Mouse (Mus musculus) thymus, adult 2 months (tissue): ENCODE data around the gene Shbg. TPM values are rescaled to one million over a fixed set of nuclear protein-coding genes. Genes with fewer than 3 reads are reported as not detected.

Experiments used
- DNase-seq: peaks from one replicate; pipeline ENCODE4 v3.0.0; 2021
- H3K27ac ChIP-seq: fragments of 200-500 bp; 2 replicates; pipeline ENCODE4 v1.5.1; 2012; ENCODE audit warnings: low read length, control low read depth; ENCODE audit not compliant: control insufficient read depth, insufficient read depth
- H3K27me3 ChIP-seq: fragments of 200-500 bp; 2 replicates; pipeline ENCODE4 v1.6.1; 2012; ENCODE audit warnings: mild to moderate bottlenecking, low read length, moderate library complexity, mixed read lengths; ENCODE audit not compliant: control insufficient read depth, insufficient read depth
- H3K36me3 ChIP-seq: fragments of 200-500 bp; 2 replicates; pipeline ENCODE4 v1.6.1; 2012; ENCODE audit warnings: mild to moderate bottlenecking, low read length, moderate library complexity; ENCODE audit not compliant: control insufficient read depth, insufficient read depth
- H3K4me1 ChIP-seq: fragments of 200-500 bp; replicated peaks from 2 replicates; pipeline ENCODE4 v1.6.1; 2012; ENCODE audit warnings: low read length; ENCODE audit not compliant: control insufficient read depth, insufficient read depth
- H3K4me3 ChIP-seq: fragments of 200-500 bp; 2 replicates; pipeline ENCODE4 v1.5.1; 2012; ENCODE audit warnings: mild to moderate bottlenecking, low read length, control low read depth, moderate library complexity; ENCODE audit not compliant: control insufficient read depth, insufficient read depth
- CTCF ChIP-seq: fragments of 200-500 bp; IDR thresholded peaks from 2 replicates; pipeline ENCODE4 v1.5.1; 2012; ENCODE audit warnings: mild to moderate bottlenecking, control low read depth, low read length, moderate library complexity, borderline replicate concordance; ENCODE audit not compliant: control insufficient read depth, poor library complexity, insufficient read depth; ENCODE audit errors: extremely low read depth
- POLR2A ChIP-seq: fragments of 200-500 bp; IDR thresholded peaks from 2 replicates; pipeline ENCODE4 v1.6.1; 2012; ENCODE audit warnings: mild to moderate bottlenecking, low read length, control low read depth, moderate library complexity; ENCODE audit not compliant: control insufficient read depth, poor library complexity, insufficient read depth; ENCODE audit errors: extremely low read depth
- WGBS: fragments of 180-500 bp; shearing (Covaris S2); methylation state at CpG from one replicate; pipeline ENCODE4 v1.1.7; 2018; 5-methylcytosine and 5-hydroxymethylcytosine counted together
- polyA plus RNA-seq: library from polyadenylated mRNA; depleted of rRNA; stranded (reverse); fragments of >200 nt; gene quantifications from 2 replicates; pipeline ENCODE4 v1.2.3, GENCODE M21; 2012; rRNA removed

Gene Shbg
- polyA plus RNA-seq, 1 experiment, result not detected

DNA sequence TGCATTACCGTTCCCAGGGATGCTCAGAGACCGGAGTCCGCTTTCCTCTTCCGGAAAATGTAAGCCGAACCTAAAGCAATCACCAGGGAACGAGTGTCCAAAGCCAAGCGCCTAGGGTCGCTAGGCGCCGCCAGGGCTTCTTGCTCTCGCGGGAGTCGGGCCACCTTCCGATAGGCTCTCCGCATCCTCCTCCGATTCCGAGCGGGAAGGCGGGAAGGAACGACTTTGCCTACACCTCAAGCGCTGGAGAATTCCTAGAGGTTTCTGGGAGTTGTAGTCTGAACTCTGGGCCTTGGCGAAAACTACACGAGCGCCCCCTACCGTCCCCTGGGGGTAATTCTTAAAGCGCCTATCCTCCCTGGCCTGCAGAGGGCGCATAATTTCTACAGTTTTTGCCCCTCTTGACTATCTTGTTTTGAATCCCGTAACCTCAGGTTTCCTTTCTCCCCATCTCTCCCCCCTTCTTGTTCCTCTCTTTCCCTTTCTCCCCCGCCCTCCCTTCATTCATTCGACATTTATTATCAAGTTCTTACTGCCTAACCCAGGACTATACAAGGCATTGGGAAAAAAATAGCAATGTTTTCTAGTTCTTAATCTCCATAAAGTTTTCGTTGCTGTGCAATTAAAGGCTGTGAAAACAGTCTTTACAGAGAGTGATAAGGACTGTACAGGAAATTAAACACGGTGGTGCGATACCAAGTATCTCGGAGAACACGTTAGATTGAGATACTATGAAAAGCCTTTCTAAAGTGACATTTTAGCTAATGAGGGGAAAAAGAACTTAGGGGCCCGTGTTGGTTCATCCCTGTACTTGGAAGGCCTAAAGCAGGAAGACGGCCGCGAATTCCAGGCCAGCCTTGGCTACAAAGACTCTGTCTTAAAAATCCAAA is 38.3 kb downstream of the Shbg start:
- under 1% methylated on average over 39 of the region's 39 CpGs for WGBS
- H3K4me1 ChIP-seq, result peaks cover 23% of the 10 kb centered on the region
- H3K27ac ChIP-seq, result peak overlapping the region; percentile 70
- DNase-seq, result peak; percentile 96
- H3K4me3 ChIP-seq, result peak overlapping the region; percentile 95
- peak; percentile 56; the same call in 1 of the 2 replicates for TF ChIP-seq POLR2A
- peak; percentile 94 for TF ChIP-seq CTCF
- H3K27me3 ChIP-seq, result no peaks in the 10 kb centered on the region
- no peaks in the 10 kb centered on the region for H3K36me3 ChIP-seq

DNA sequence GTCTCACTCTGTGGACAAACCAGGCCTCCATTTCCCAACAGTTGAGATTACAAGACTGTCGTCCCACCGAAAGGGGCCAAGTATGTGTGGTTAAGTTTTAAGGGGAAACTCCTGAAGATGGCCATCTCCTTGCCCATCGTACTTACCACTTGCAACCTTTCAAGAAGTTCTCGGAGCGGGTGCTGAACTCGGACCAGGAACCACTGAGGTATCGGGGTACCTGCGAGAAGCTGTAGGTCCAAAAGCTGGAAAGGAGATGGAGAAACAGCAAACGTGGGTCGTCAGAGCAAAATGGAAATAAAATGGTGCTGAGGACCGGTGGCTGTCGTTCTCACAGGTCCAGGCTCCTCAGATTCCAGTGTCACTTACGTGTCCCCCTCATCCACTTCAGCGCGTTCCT is 39.4 kb downstream of the Shbg start:
- H3K27ac ChIP-seq, result peak overlapping the region; percentile 36; the same call in 1 of the 2 replicates
- H3K36me3 ChIP-seq, result no peaks in the 10 kb centered on the region
- DNase-seq, result no peak
- H3K27me3 ChIP-seq, result no peaks in the 10 kb centered on the region
- peaks cover 23% of the 10 kb centered on the region for H3K4me1 ChIP-seq
- TF ChIP-seq CTCF (no peak), POLR2A (no peak)
- WGBS, result 12% methylated on average over 15 of the region's 15 CpGs
- H3K4me3 ChIP-seq, result peak overlapping the region; percentile 77

DNA sequence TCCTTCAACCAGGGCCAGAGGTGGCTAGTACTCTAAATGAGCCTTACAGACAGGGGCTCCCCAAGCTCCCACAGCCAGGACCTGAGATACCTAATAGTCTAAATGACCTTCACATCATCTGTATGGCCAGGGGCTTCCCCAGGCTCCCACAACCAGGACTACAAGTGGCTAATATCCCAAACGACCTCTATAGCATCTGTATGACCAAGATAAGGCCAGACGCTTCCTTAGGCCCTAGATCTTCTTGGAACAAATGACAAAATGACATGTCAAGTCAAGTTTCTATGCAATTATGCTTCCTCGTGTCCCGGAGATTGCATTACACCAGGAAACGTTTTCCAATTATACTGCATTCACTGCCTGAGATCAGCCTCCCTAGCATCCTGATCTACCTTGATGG is 41.4 kb downstream of the Shbg start:
- no peak overlapping the region for H3K4me3 ChIP-seq
- H3K36me3 ChIP-seq, result no peaks in the 10 kb centered on the region
- no peak for DNase-seq
- TF ChIP-seq CTCF, result no peak
- 90% methylated on average over 5 of the region's 5 CpGs for WGBS
- H3K4me1 ChIP-seq, result peaks cover 26% of the 10 kb centered on the region
- no peaks in the 10 kb centered on the region for H3K27me3 ChIP-seq
- no peak overlapping the region for H3K27ac ChIP-seq

DNA sequence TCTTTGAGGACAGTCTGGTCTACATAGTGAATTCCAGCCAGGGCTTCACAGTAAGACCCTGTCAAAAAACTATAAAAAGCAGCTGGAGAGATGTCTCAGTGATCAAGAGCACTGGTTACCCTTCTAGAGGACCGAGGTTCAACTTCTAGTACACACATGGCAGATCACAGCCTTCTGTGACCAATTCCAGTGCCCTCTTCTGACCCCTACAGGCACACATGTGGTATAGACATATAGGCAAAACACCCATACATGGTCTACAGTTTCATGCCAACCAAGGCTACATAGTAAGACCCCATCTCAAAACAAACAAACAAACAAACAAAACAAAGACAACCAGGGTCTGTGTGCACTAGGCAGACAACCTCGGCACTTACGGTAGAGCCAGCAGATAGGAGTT is 42.5 kb downstream of the Shbg start:
- TF ChIP-seq CTCF, result no peak
- TF ChIP-seq POLR2A, result no peak
- Histone ChIP-seq H3K27ac (no peak overlapping the region), H3K27me3 (no peaks in the 10 kb centered on the region), H3K36me3 (peaks cover 8% of the 10 kb centered on the region), H3K4me1 (peaks cover 26% of the 10 kb centered on the region), H3K4me3 (no peak overlapping the region)
- peak; percentile 44 for DNase-seq
- 60% methylated on average over 3 of the region's 3 CpGs for WGBS

DNA sequence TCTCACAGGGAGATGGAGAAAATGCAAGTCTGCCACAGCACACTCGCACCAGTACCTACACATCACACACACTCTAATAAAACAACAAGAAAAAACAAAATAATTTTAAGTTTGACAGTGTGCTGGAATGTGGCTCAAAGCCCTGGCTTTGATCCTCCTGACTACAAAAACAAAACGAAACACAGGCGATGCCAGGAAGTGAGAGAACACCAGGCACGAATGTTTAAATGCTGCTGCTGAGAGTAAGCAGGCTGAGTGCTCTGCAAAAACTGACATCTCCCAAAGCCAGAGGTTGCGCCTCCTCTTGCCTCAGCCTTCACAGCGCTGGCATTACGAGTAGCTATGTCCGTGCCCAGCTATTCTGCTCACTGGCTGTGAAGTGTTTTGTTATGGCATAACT is 52.6 kb downstream of the Shbg start:
- Histone ChIP-seq H3K27ac (no peak overlapping the region), H3K36me3 (peaks cover 38% of the 10 kb centered on the region), H3K4me1 (peaks cover 6% of the 10 kb centered on the region), H3K4me3 (no peak overlapping the region), H3K27me3 (peaks cover 2% of the 10 kb centered on the region; the same call in 1 of the 2 replicates)
- TF ChIP-seq CTCF, result no peak
- TF ChIP-seq POLR2A, result no peak
- 65% methylated on average over 8 of the region's 8 CpGs for WGBS
- DNase-seq, result no peak

Other genes starting within 250 kb of the Shbg start
- gene Chd3, start 248.5 kb downstream of the Shbg start, polyA plus RNA-seq, result 278 and 280 TPM in 2 replicates
- 139 and 170 TPM in 2 replicates for gene Naa38, start 222.4 kb downstream of the Shbg start, polyA plus RNA-seq
- 37.2 and 41.5 TPM in 2 replicates for gene Cyb5d1, start 222.3 kb downstream of the Shbg start, polyA plus RNA-seq
- gene Tmem88, start 219.7 kb downstream of the Shbg start, polyA plus RNA-seq, result 7.3 and 9.3 TPM in 2 replicates
- gene Kdm6b, start 204.2 kb downstream of the Shbg start, polyA plus RNA-seq, result 61.0 and 77.3 TPM in 2 replicates
- gene Dnah2, start 68.8 kb downstream of the Shbg start, polyA plus RNA-seq, result 0.28 and 0.39 TPM in 2 replicates
- gene Efnb3, start 57.7 kb downstream of the Shbg start, polyA plus RNA-seq, result 3.7 and 8.7 TPM in 2 replicates
- 41.2 and 48.5 TPM in 2 replicates for gene Wrap53, start 37.6 kb downstream of the Shbg start, polyA plus RNA-seq
- 266 and 303 TPM in 2 replicates for gene Trp53, start 37.5 kb downstream of the Shbg start, polyA plus RNA-seq
- gene Atp1b2, start 12.0 kb downstream of the Shbg start, polyA plus RNA-seq, result 3.4 and 4.2 TPM in 2 replicates
- gene Sat2, start 4.1 kb upstream of the Shbg start, polyA plus RNA-seq, result 0.67 and 0.73 TPM in 2 replicates
- gene Fxr2, start 15.1 kb upstream of the Shbg start, polyA plus RNA-seq, result 94.1 and 96.0 TPM in 2 replicates
- gene Sox15, start 37.4 kb upstream of the Shbg start, polyA plus RNA-seq, result 0.24 and 0.52 TPM in 2 replicates
- 174 and 178 TPM in 2 replicates for gene Mpdu1, start 44.7 kb upstream of the Shbg start, polyA plus RNA-seq
- 101 and 117 TPM in 2 replicates for gene Cd68, start 48.2 kb upstream of the Shbg start, polyA plus RNA-seq
- 669 and 722 TPM in 2 replicates for gene Eif4a1, start 54.5 kb upstream of the Shbg start, polyA plus RNA-seq
- gene Senp3, start 64.2 kb upstream of the Shbg start, polyA plus RNA-seq, result 83.3 and 89.1 TPM in 2 replicates
- gene Tnfsf13, start 67.9 kb upstream of the Shbg start, polyA plus RNA-seq, result 2.2 and 3.0 TPM in 2 replicates
- gene Tnfsf12, start 77.9 kb upstream of the Shbg start, polyA plus RNA-seq, result 12.2 and 16.3 TPM in 2 replicates
- gene Tnfsfm13, start 78.2 kb upstream of the Shbg start, polyA plus RNA-seq, result 2.7 and 3.4 TPM in 2 replicates
- 113 and 125 TPM in 2 replicates for gene Polr2a, start 140.7 kb upstream of the Shbg start, polyA plus RNA-seq
- 0.08 and 0.29 TPM in 2 replicates for gene Slc35g3, start 144.1 kb upstream of the Shbg start, polyA plus RNA-seq
- 32.2 and 35.6 TPM in 2 replicates for gene Zbtb4, start 148.0 kb upstream of the Shbg start, polyA plus RNA-seq
- 12.9 and 15.7 TPM in 2 replicates for gene Chrnb1, start 178.0 kb upstream of the Shbg start, polyA plus RNA-seq
- gene Fgf11, start 184.0 kb upstream of the Shbg start, polyA plus RNA-seq, result 1.7 and 2.4 TPM in 2 replicates
- 4.7 and 5.1 TPM in 2 replicates for gene Tmem102, start 187.7 kb upstream of the Shbg start, polyA plus RNA-seq
- 0.05 TPM in 1 of 2 replicates, not detected in the other for gene Gm39566, start 197.4 kb upstream of the Shbg start, polyA plus RNA-seq
- 0.22 TPM in 1 of 2 replicates, not detected in the other for gene Spem2, start 200.6 kb upstream of the Shbg start, polyA plus RNA-seq
- 0.20 and 0.61 TPM in 2 replicates for gene Spem1, start 204.3 kb upstream of the Shbg start, polyA plus RNA-seq
- gene Nlgn2, start 219.9 kb upstream of the Shbg start, polyA plus RNA-seq, result 14.4 and 15.3 TPM in 2 replicates
- 160 and 224 TPM in 2 replicates for gene Tmem256, start 220.6 kb upstream of the Shbg start, polyA plus RNA-seq
- 132 and 142 TPM in 2 replicates for gene Plscr3, start 228.5 kb upstream of the Shbg start, polyA plus RNA-seq
- gene Tnk1, start 240.8 kb upstream of the Shbg start, polyA plus RNA-seq, result 2.6 and 3.1 TPM in 2 replicates